Mouse (Mus musculus) CD4-positive, CD25-positive, alpha-beta regulatory T cell, adult 2 months (primary cell): ENCODE data around the gene Ccdc183.

ENCODE experiments used
- DNase-seq: peaks from one replicate; pipeline ENCODE4 v3.0.0-alpha.2; 2012; ENCODE audit warnings: low read depth, low spot score

The Ccdc183 gene

DNA sequence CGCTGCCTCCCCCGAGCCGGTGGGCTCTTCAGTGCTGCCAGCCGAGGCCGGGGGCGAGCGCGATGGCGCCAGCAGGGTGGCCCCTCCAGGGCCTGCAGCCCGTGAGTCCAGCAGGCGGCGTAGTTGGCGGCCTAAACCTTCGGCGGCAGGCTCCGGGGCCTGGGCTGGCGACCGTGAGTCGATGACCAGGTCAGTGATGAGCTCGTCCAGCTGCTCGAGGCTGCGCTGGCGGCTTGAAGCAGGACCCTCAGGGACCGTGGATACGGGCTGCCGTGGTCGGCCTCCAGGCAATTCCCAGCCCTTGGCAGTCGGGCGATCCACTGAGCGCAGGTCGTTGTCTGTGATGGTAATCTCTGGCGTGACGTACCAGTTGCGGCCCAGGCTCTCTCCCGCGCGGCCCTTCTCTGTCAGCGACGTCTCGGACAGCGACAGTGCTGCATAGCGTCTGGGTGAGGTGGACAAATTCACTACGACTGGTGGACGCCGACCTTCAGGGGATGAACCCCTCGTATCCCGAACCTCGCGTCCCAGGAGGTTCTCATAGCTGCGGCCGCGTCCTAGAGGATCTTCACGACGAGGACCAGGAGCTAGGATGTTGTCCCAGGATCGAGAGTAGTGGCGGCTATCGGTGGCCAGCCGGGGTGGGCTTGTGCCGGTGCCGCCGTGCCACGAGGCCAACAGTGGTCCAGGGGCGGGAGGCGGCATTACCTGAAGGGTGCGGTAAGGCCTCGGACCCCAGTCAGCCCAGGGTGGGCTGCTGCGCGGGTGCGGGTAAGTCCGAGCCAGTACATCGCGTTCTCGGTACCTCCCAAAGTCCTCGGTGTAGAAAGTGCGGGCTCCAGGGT, 39.3 kb downstream of the Ccdc183 start:
- DNase-seq: peak; percentile 50

DNA sequence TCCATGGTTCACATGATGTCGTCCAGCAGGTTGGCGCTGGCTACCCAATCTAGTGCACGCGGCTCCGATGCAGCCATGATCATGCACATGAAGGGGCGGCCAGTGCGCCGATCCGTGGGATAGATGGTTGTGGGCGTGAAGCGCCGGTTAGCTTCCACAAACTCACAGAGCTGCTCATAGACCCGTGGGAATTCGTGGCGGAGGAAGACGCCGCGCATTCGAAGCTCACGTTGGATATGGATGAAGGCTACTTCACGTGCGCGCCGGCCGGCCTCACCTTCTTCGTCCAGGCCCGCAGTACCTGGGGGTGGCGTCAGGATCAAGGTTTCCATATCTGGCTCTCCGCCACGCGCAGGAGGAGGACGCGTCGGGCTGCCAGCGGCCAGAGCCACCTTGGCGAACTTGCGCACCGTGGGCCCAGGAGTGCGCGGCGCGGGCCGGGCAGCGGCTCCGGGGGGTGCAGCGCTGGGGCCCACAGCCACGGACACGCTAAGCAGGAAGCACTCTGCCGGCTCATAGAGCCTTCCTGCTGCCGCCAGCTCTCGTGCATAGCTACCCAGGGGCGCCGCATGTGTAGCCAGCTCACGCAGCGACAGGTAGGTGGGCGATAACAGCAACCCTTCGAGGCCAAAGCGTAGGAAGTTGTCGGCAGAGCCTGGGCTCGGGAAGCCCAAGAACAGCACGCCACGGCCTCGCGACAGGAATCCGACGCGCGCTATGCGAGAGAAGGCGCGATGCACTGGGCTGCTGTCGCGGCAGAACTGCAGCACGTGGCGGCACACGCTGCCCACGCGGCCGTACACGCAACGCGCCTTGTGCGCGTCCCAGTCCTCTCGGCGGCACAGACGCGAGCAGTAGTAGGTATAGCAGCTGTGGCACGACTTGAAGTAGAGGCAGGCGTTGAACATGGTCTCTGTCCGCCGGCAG, 40.2 kb downstream of the Ccdc183 start:
- DNase-seq: peak; percentile 66

- no peak for DNase-seq
Observed at GRCm38 (mm10) chr2:25576028-25576850, 41.2 kb downstream of the Ccdc183 start.

GRCm38 (mm10) chr2:25575432-25576027, 41.9 kb downstream of the Ccdc183 start:
- peak; percentile 60 for DNase-seq

DNA sequence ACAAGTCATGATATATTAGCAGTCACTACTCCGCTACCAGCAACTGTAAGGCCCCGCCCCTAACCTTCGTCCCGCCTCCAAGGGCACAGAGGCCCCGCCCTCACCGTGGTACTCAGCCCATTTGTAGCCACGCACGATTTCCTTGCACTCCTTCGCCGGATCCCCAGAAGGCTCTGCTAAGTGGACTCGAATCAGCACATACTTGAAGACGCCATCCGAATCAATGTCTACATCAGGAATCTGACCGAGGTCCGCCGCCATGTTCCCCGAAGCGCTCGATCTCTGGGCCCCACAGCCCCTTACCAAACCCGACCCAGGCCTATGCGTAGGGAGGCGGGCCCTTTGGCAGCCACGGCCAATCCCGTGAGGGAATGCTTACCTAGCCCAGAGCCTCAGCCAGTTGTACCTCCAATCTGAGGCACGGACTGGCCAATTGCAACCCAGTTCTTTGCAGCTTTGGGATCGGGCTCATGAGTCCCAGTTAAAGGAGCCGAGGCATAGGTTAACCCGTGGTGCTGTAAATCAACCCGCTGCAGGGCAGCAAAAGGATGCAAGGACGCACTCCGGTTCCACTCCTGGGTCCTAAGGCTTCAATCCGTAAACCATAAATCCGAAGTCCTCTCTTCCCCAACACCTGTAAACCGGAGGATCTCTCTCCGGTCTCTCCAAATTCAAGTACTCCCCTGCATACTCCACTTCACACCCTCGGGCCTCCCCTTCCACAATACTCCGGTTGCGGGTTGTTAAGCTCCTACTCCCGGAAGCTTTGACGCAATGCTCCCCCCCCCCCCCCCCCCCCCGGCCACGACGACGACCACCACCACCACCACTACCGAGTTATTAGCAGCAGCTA, 42.7 kb downstream of the Ccdc183 start, which contains the start of the genes Mamdc4 and Phpt1:
TSS of gene Mamdc4 (minus strand) at position 267 of the 853 bp plus-strand sequence.
TSS of gene Phpt1 (minus strand) at position 646 of the 853 bp plus-strand sequence.
- DNase-seq: peak; percentile 97

- no peak for DNase-seq
Observed at GRCm38 (mm10) chr2:25574136-25574535, 43.3 kb downstream of the Ccdc183 start.

DNA sequence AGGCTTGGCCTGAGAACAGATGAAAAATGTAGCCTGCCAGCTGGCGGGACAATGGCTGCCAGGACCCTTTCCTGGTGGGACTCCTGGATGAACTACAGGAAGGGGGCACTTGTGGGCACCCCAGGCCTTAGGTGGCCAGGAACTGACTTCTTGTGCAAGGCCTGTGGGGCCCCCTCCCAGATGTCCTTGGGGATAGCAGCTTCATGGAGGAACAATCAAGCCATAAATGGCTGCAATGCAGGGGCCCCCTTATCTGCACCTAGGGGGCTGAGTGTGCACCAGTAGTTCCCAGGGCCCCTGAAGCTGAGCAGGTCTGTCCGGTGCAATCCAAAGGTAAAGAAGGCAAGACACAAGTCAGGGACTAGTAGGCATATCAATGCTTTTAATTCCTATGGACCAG, 44.4 kb downstream of the Ccdc183 start:
- DNase-seq: no peak

DNA sequence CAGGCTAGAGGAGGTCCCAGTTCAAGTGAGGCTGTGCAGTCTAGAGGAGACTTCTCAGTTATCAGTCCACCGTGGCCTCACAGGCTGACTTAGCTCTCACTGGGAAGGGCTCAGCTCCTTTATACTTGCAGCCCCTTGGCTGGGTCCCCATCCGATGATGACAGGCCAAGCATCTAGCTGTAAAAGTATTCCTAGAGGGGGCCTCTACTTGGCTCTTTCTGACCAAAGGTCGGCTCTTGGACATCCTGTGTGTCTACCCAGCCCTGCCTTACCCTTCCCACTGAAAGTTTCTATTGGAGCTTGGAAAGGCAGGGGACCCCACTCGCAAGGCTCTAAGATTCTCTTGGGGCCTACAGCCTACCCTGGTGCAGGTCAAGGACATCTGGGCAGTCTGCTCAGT, 46.3 kb downstream of the Ccdc183 start:
- no peak for DNase-seq

- DNase-seq: no peak
Observed at GRCm38 (mm10) chr2:25569323-25569722, 48.2 kb downstream of the Ccdc183 start.

DNA sequence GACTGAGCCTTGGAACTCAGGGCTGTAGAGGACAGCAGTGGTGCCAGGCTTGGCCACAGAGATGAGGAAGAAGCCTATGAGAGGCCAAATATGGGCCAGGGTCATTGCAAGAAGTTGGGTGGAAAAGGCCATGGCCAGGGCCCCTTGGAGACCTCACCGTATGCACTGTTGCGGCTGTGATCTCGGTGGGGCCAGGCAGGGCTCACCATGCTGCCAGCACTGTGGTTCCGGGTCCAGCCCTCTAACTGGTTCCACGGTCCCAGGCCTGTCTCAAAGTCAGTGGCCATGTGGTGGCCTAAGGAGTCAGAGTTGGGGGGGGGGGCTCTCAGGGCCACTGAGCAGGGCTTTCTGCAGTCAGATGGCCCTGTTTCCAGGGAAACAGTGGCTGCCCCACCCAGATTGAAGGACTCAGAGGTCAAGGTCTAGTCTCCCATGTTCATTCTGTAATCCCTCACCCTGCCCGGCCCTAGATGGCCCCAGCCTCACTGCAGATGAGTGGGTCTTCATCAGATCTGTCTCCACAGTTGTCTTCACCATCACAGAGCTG, 48.9 kb downstream of the Ccdc183 start:
- no peak for DNase-seq

GRCm38 (mm10) chr2:25566558-25566957, 50.9 kb downstream of the Ccdc183 start:
- DNase-seq: no peak

GRCm38 (mm10) chr2:25565741-25566140, 51.7 kb downstream of the Ccdc183 start:
- DNase-seq: no peak

DNA sequence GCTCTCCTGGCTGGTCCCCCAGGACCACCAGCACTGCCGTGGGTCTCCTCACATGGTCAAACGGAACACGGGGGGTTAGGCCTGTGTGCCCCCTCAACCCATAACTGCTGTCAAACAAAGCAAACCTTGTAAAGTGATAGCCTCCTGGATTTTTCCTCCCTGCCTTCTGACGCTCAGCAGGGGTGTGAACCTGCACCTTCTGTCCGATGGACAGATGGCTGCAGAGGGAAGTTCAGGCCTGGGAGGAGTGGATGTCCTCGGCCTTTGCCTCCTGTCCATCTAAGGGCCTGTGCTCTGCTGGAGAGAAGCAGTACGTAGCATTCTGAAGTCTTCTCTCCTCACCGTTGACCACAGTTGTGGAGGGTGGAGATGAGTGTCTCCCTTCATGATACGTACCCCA, 55.5 kb downstream of the Ccdc183 start:
- DNase-seq: no peak

GRCm38 (mm10) chr2:25560551-25560950, 56.9 kb downstream of the Ccdc183 start:
- DNase-seq: no peak

- DNase-seq: no peak
Observed at GRCm38 (mm10) chr2:25558774-25559173, 58.7 kb downstream of the Ccdc183 start.
